9 mouse cellular contexts compared by ENCODE assay signal in the genomic region with DNA sequence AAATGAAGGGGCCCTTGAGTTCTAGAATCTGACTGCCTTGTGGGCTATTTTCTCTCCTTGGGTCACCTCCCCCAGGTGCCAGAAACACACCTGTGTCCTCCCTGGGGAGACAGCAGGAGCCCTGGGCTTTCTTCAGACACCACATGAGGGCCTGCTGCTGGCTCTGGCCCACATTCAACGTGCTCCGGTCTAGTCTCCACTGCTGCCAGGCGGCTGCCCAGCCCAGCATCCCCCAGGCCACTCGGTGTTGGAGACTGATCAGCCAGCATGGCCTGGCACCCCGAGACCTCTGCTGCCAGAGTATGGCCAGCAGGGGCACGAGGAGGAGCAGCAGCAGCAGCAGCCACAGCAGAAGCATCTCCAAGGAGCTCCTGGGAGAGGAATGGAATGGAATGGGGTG. TPM values are rescaled to one million over a fixed set of nuclear protein-coding genes. Genes with fewer than 3 reads are reported as not detected.
A peak's percentile ranks its signal among the peaks of the same experiment; 100 is the strongest.
DNase-seq lines count a peak whose midpoint lies in the region; ATAC-seq and TF ChIP-seq lines count a peak whose summit lies in the region.
"Had no signal": no experiment of that assay in that cellular context is flagged by ENCODE, and none has a peak within 500 bp of the region (broad histone marks: within the 10 kb centered on the region; RNA-seq: fewer than 3 reads in every experiment).

No protein-coding gene starts in this region.

- H3K36me3 ChIP-seq in kidney, embryonic 15.5 days, result no peaks in the 10 kb centered on the region
- H3K36me3 ChIP-seq in hindbrain, embryonic 16.5 days (ENCODE audit: control insufficient read depth, insufficient read depth, low read length), result no peaks in the 10 kb centered on the region
- no peaks in the 10 kb centered on the region for H3K36me3 ChIP-seq in midbrain, postnatal 0 days (ENCODE audit: insufficient read depth, low read length)

- DNase-seq in kidney, adult 9 months, result no peak
- no peak for DNase-seq in midbrain, postnatal 0 days (ENCODE audit: low spot score)
- no peak for DNase-seq in embryo, embryonic 11 days
- no peak for DNase-seq in left cerebral cortex, adult 9 months (ENCODE audit: low spot score in 2 of 2)

- no peak for TF ChIP-seq CTCF in cortical plate, adult 2 months (IDR thresholded peaks at IDR 0.05; ENCODE audit: extremely low read depth, insufficient read depth, low read length)
- peak; percentile 23; the same call in 1 of the 2 replicates for TF ChIP-seq CTCF in midbrain, postnatal 0 days (IDR thresholded peaks at IDR 0.05)

- H3K4me2 ChIP-seq in kidney, embryonic 15.5 days, result peak overlapping the region; percentile 67
- peak overlapping the region; percentile 52 for H3K4me2 ChIP-seq in hindbrain, embryonic 16.5 days (ENCODE audit: low read length)
- peak overlapping the region; percentile 51 for H3K4me2 ChIP-seq in midbrain, postnatal 0 days (ENCODE audit: low read depth, low read length, poor library complexity, severe bottlenecking)

- WGBS in kidney, embryonic 15.5 days, result 52% methylated on average over 6 of the region's 6 CpGs
- WGBS in hindbrain, embryonic 16.5 days, result 40% methylated on average over 6 of the region's 6 CpGs
- WGBS in midbrain, postnatal 0 days, result 43% methylated on average over 6 of the region's 6 CpGs

- peak overlapping the region; percentile 33; the same call in 1 of the 2 replicates for H3K27ac ChIP-seq in kidney, embryonic 15.5 days
- H3K27ac ChIP-seq in cortical plate, adult 2 months (ENCODE audit: insufficient read depth, low read length), result no peak overlapping the region
- H3K27ac ChIP-seq in hindbrain, embryonic 16.5 days (ENCODE audit: low read depth, low read length), result no peak overlapping the region
- H3K27ac ChIP-seq in midbrain, postnatal 0 days (ENCODE audit: low read depth, low read length), result no peak overlapping the region

- peak overlapping the region; percentile 65 for H3K4me3 ChIP-seq in kidney, embryonic 15.5 days (replicated peaks)
- peak overlapping the region; percentile 47 for H3K4me3 ChIP-seq in cortical plate, adult 2 months (ENCODE audit: insufficient read depth, low read length)
- peak overlapping the region; percentile 48 for H3K4me3 ChIP-seq in hindbrain, embryonic 16.5 days (ENCODE audit: low read length)
- H3K4me3 ChIP-seq in midbrain, postnatal 0 days (ENCODE audit: low read depth, low read length), result peak overlapping the region; percentile 54; the same call in 1 of the 2 replicates

- ATAC-seq in kidney, embryonic 15.5 days (replicated peaks; ENCODE audit: low FRiP score), result no peak
- ATAC-seq in hindbrain, embryonic 16.5 days, result peak; percentile 35; the same call in 1 of the 2 replicates
- ATAC-seq in midbrain, postnatal 0 days (ENCODE audit: low FRiP score), result no peak
- ATAC-seq in activated CD4-positive, CD25-positive, alpha-beta regulatory T cell, adult 4 months, result no peak

- TF ChIP-seq POLR2A in cortical plate, adult 2 months (IDR thresholded peaks at IDR 0.05; ENCODE audit: extremely low read depth, insufficient read depth, low read length), result no peak

- H3K9me3 ChIP-seq in kidney, embryonic 15.5 days (replicated peaks), result no peaks in the 10 kb centered on the region
- H3K9me3 ChIP-seq in hindbrain, embryonic 16.5 days (ENCODE audit: control insufficient read depth, low read length), result no peaks in the 10 kb centered on the region
- no peaks in the 10 kb centered on the region for H3K9me3 ChIP-seq in midbrain, postnatal 0 days (ENCODE audit: low read length)

- H3K27me3 ChIP-seq in kidney, embryonic 15.5 days, result no peaks in the 10 kb centered on the region
- no peaks in the 10 kb centered on the region for H3K27me3 ChIP-seq in hindbrain, embryonic 16.5 days (replicated peaks; ENCODE audit: control insufficient read depth, insufficient read depth, low read length)
- H3K27me3 ChIP-seq in midbrain, postnatal 0 days (ENCODE audit: insufficient read depth, low read length), result no peaks in the 10 kb centered on the region

- H3K4me1 ChIP-seq in kidney, embryonic 15.5 days, result peaks cover 7% of the 10 kb centered on the region
- H3K4me1 ChIP-seq in cortical plate, adult 2 months (ENCODE audit: control insufficient read depth, insufficient read depth, low read length), result no peaks in the 10 kb centered on the region
- H3K4me1 ChIP-seq in hindbrain, embryonic 16.5 days (ENCODE audit: control insufficient read depth, insufficient read depth, low read depth, low read length), result peaks cover 5% of the 10 kb centered on the region
- H3K4me1 ChIP-seq in midbrain, postnatal 0 days (ENCODE audit: insufficient read depth, low read length), result peaks cover 5% of the 10 kb centered on the region; the same call in 1 of the 2 replicates

- H3K9ac ChIP-seq in kidney, embryonic 15.5 days, result peak overlapping the region; percentile 63
- H3K9ac ChIP-seq in hindbrain, embryonic 16.5 days (ENCODE audit: low read depth, low read length), result peak overlapping the region; percentile 57
- H3K9ac ChIP-seq in midbrain, postnatal 0 days (replicated peaks; ENCODE audit: low read length, poor library complexity, severe bottlenecking), result peak overlapping the region; percentile 54; the same call in 1 of the 2 replicates

RNA-seq across cellular contexts. Expression of gene Ghdc, which starts 0.8 kb away (rescaled TPM):
- 6.7 and 7.9 TPM in 2 replicates for polyA plus RNA-seq in kidney, embryonic 15.5 days (2015; fragmentation: Nextera tagmentation; extraction: Ambion mirVana)
- 7.5 and 8.6 TPM in 2 replicates for polyA plus RNA-seq in cortical plate, adult 2 months (2012; rRNA removed)
- 8.2 and 9.6 TPM in 2 replicates for polyA plus RNA-seq in hindbrain, embryonic 16.5 days (2015; fragmentation: Nextera tagmentation; extraction: Ambion mirVana)
- total RNA-seq in midbrain, postnatal 0 days (2014; rRNA removed), result 13.9 and 14.1 TPM in 2 replicates
- 6.5 and 6.7 TPM in 2 replicates for polyA plus RNA-seq in midbrain, postnatal 0 days (2015; fragmentation: Nextera tagmentation; extraction: Ambion mirVana)
- 1 to 10 TPM; 3.2 to 5.3 TPM for polyA plus RNA-seq in activated CD4-positive, CD25-positive, alpha-beta regulatory T cell, adult 4 months (2017; shearing (Covaris generic))

RNA-seq across cellular contexts. Expression of gene Hcrt, which starts 7.2 kb away (rescaled TPM):
- not detected in 2 replicates for polyA plus RNA-seq in kidney, embryonic 15.5 days (2015; fragmentation: Nextera tagmentation; extraction: Ambion mirVana)
- polyA plus RNA-seq in cortical plate, adult 2 months (2012; rRNA removed), result 0.29 and 0.78 TPM in 2 replicates
- 0.48 and 0.59 TPM in 2 replicates for polyA plus RNA-seq in hindbrain, embryonic 16.5 days (2015; fragmentation: Nextera tagmentation; extraction: Ambion mirVana)
- total RNA-seq in midbrain, postnatal 0 days (2014; rRNA removed), result 4.5 and 6.7 TPM in 2 replicates
- polyA plus RNA-seq in midbrain, postnatal 0 days (2015; fragmentation: Nextera tagmentation; extraction: Ambion mirVana), result 5.7 and 16.8 TPM in 2 replicates
- polyA plus RNA-seq in activated CD4-positive, CD25-positive, alpha-beta regulatory T cell, adult 4 months (2017; shearing (Covaris generic)), result not detected

RNA-seq across cellular contexts. Expression of gene Kcnh4, which starts 10.2 kb away (rescaled TPM):
- polyA plus RNA-seq in kidney, embryonic 15.5 days (2015; fragmentation: Nextera tagmentation; extraction: Ambion mirVana), result 0.10 TPM in 1 of 2 replicates, not detected in the other
- 23.4 and 25.4 TPM in 2 replicates for polyA plus RNA-seq in cortical plate, adult 2 months (2012; rRNA removed)
- 8.9 and 10.0 TPM in 2 replicates for polyA plus RNA-seq in hindbrain, embryonic 16.5 days (2015; fragmentation: Nextera tagmentation; extraction: Ambion mirVana)
- total RNA-seq in midbrain, postnatal 0 days (2014; rRNA removed), result 13.7 and 19.6 TPM in 2 replicates
- polyA plus RNA-seq in midbrain, postnatal 0 days (2015; fragmentation: Nextera tagmentation; extraction: Ambion mirVana), result 6.1 and 7.4 TPM in 2 replicates
- under 1 TPM; 0.11 to 0.34 TPM for polyA plus RNA-seq in activated CD4-positive, CD25-positive, alpha-beta regulatory T cell, adult 4 months (2017; shearing (Covaris generic))

RNA-seq across cellular contexts. Expression of gene Rab5c, which starts 32.0 kb away (rescaled TPM):
- 29.5 and 32.3 TPM in 2 replicates for polyA plus RNA-seq in kidney, embryonic 15.5 days (2015; fragmentation: Nextera tagmentation; extraction: Ambion mirVana)
- 196 and 207 TPM in 2 replicates for polyA plus RNA-seq in cortical plate, adult 2 months (2012; rRNA removed)
- 43.7 and 43.8 TPM in 2 replicates for polyA plus RNA-seq in hindbrain, embryonic 16.5 days (2015; fragmentation: Nextera tagmentation; extraction: Ambion mirVana)
- total RNA-seq in midbrain, postnatal 0 days (2014; rRNA removed), result 218 and 250 TPM in 2 replicates
- 33.8 and 34.4 TPM in 2 replicates for polyA plus RNA-seq in midbrain, postnatal 0 days (2015; fragmentation: Nextera tagmentation; extraction: Ambion mirVana)
- polyA plus RNA-seq in activated CD4-positive, CD25-positive, alpha-beta regulatory T cell, adult 4 months (2017; shearing (Covaris generic)), result 10 to 100 TPM; 29.0 to 44.1 TPM

RNA-seq across cellular contexts. Expression of gene Hspb9, which starts 56.3 kb away (rescaled TPM):
- polyA plus RNA-seq in kidney, embryonic 15.5 days (2015; fragmentation: Nextera tagmentation; extraction: Ambion mirVana), result 0.27 TPM in 1 of 2 replicates, not detected in the other
- 0.19 TPM in 1 of 2 replicates, not detected in the other for polyA plus RNA-seq in cortical plate, adult 2 months (2012; rRNA removed)
- polyA plus RNA-seq in hindbrain, embryonic 16.5 days (2015; fragmentation: Nextera tagmentation; extraction: Ambion mirVana), result 0.34 TPM in 1 of 2 replicates, not detected in the other
- total RNA-seq in midbrain, postnatal 0 days (2014; rRNA removed), result not detected in 2 replicates
- polyA plus RNA-seq in midbrain, postnatal 0 days (2015; fragmentation: Nextera tagmentation; extraction: Ambion mirVana), result not detected in 2 replicates
- polyA plus RNA-seq in activated CD4-positive, CD25-positive, alpha-beta regulatory T cell, adult 4 months (2017; shearing (Covaris generic)), result under 1 TPM; 0.70 to 0.78 TPM
- polyA plus RNA-seq: brain, embryonic 14.5 days had no signal
